ENCODE assay signal across 8 mouse cellular contexts in the genomic region with DNA sequence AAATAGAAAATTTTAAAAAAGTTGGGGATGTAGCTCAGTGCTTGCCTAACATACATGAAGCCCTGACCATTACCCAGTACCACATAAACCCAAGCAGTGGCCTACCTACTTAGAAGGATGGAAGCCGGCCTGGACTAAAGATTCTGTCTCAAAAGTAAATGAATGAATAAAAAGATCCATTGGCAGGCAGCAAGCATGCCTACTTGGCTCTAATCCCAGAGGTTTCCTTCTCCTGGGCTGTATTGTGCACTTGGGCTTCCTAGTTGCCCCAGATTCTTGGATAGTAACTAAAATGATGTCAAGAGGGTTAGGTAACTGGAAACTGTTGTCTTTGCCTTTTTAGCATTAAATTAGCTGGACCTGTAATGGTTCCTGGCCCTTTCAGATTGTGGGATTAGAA. TPM values are rescaled to one million over a fixed set of nuclear protein-coding genes. Genes with fewer than 3 reads are reported as not detected.
DNase-seq lines count a peak whose midpoint lies in the region; ATAC-seq and TF ChIP-seq lines count a peak whose summit lies in the region.

No protein-coding gene starts in this region.

- TF ChIP-seq POLR2A in limb, embryonic 14.5 days (IDR thresholded peaks at IDR 0.05; ENCODE audit: borderline replicate concordance, extremely low read depth, insufficient read depth, insufficient read length), result no peak

- peaks cover 20% of the 10 kb centered on the region for H3K4me1 ChIP-seq in forebrain, embryonic 14.5 days (ENCODE audit: control insufficient read depth, insufficient read depth, low read length)
- peaks cover 19% of the 10 kb centered on the region for H3K4me1 ChIP-seq in limb, embryonic 14.5 days (ENCODE audit: control insufficient read depth, insufficient read depth, low read length)

- H3K9ac ChIP-seq in forebrain, embryonic 14.5 days (ENCODE audit: low read length), result peak overlapping the region; percentile 88
- H3K9ac ChIP-seq in limb, embryonic 14.5 days (ENCODE audit: low read depth, low read length, severe bottlenecking), result peak overlapping the region; percentile 84

- H3K4me3 ChIP-seq in forebrain, embryonic 14.5 days (ENCODE audit: low read depth, low read length), result peak overlapping the region; percentile 92
- H3K4me3 ChIP-seq in limb, embryonic 14.5 days (replicated peaks; ENCODE audit: low read length), result peak overlapping the region; percentile 94

- no peaks in the 10 kb centered on the region for H3K9me3 ChIP-seq in forebrain, embryonic 14.5 days (replicated peaks; ENCODE audit: control insufficient read depth, low read length)
- H3K9me3 ChIP-seq in limb, embryonic 14.5 days (ENCODE audit: control insufficient read depth, low read length), result no peaks in the 10 kb centered on the region

- peak; percentile 73 for DNase-seq in cerebellum, adult 9-10 months
- DNase-seq in cerebellum, postnatal 25 days, result no peak
- DNase-seq in A20 (ENCODE audit: low read depth, low spot score), result peak; percentile 15
- peak; percentile 73 for DNase-seq in forebrain, embryonic 14.5 days (ENCODE audit: low spot score)
- DNase-seq in limb, embryonic 14.5 days (ENCODE audit: low spot score), result peak; percentile 38
- no peak for DNase-seq in urinary bladder, postnatal 25 days (ENCODE audit: low spot score)
- no peak for DNase-seq in cerebellum, adult 11 months
- DNase-seq in embryo, embryonic 11 days, result no peak

- 0% methylated on average over 1 of the region's 1 CpGs for WGBS in forebrain, embryonic 14.5 days
- WGBS in limb, embryonic 14.5 days, result 0% methylated on average over 1 of the region's 1 CpGs

- ATAC-seq in forebrain, embryonic 14.5 days, result no peak
- ATAC-seq in limb, embryonic 14.5 days (ENCODE audit: low FRiP score, low read depth), result no peak

- peaks cover 9% of the 10 kb centered on the region for H3K36me3 ChIP-seq in forebrain, embryonic 14.5 days (ENCODE audit: control insufficient read depth, insufficient read depth, low read length)
- peaks cover 19% of the 10 kb centered on the region for H3K36me3 ChIP-seq in limb, embryonic 14.5 days (ENCODE audit: control insufficient read depth, insufficient read depth, low read length)

- H3K27me3 ChIP-seq in forebrain, embryonic 14.5 days (replicated peaks; ENCODE audit: control insufficient read depth, insufficient read depth, low read length), result no peaks in the 10 kb centered on the region
- no peaks in the 10 kb centered on the region for H3K27me3 ChIP-seq in limb, embryonic 14.5 days (ENCODE audit: control insufficient read depth, insufficient read depth, low read length)

- H3K4me2 ChIP-seq in forebrain, embryonic 14.5 days (ENCODE audit: low read length), result peak overlapping the region; percentile 94
- H3K4me2 ChIP-seq in limb, embryonic 14.5 days (replicated peaks; ENCODE audit: low read depth, low read length, severe bottlenecking), result peak overlapping the region; percentile 93

- peak overlapping the region; percentile 99; the same call in 1 of the 2 replicates for H3K27ac ChIP-seq in forebrain, embryonic 14.5 days (ENCODE audit: low read depth, low read length)
- H3K27ac ChIP-seq in limb, embryonic 14.5 days (replicated peaks; ENCODE audit: low read depth, low read length), result no peak overlapping the region

RNA-seq across cellular contexts. Expression of a gene that starts 1.6 kb away (rescaled TPM):
- 5.2 and 5.9 TPM in 2 replicates for polyA plus RNA-seq in forebrain, embryonic 14.5 days (2014; fragmentation: Nextera tagmentation; extraction: Ambion mirVana)
- polyA plus RNA-seq in limb, embryonic 14.5 days (2012; rRNA removed), result 22.5 and 25.9 TPM in 2 replicates
- 6.4 and 6.8 TPM in 2 replicates for polyA plus RNA-seq in limb, embryonic 14.5 days (2014; fragmentation: Nextera tagmentation; extraction: Ambion mirVana)

RNA-seq across cellular contexts. Expression of a gene that starts 23.4 kb away (rescaled TPM):
- polyA plus RNA-seq in forebrain, embryonic 14.5 days (2014; fragmentation: Nextera tagmentation; extraction: Ambion mirVana), result 3.8 and 5.2 TPM in 2 replicates
- 27.4 and 32.8 TPM in 2 replicates for polyA plus RNA-seq in limb, embryonic 14.5 days (2012; rRNA removed)
- polyA plus RNA-seq in limb, embryonic 14.5 days (2014; fragmentation: Nextera tagmentation; extraction: Ambion mirVana), result 9.9 and 11.6 TPM in 2 replicates

RNA-seq across cellular contexts. Expression of a gene that starts 25.9 kb away (rescaled TPM):
- polyA plus RNA-seq in forebrain, embryonic 14.5 days (2014; fragmentation: Nextera tagmentation; extraction: Ambion mirVana), result 0.22 TPM in 1 of 2 replicates, not detected in the other
- 0.47 TPM in 1 of 2 replicates, not detected in the other for polyA plus RNA-seq in limb, embryonic 14.5 days (2012; rRNA removed)
- polyA plus RNA-seq in limb, embryonic 14.5 days (2014; fragmentation: Nextera tagmentation; extraction: Ambion mirVana), result not detected in 2 replicates

RNA-seq across cellular contexts. Expression of a gene that starts 33.9 kb away (rescaled TPM):
- 15.4 and 15.7 TPM in 2 replicates for polyA plus RNA-seq in forebrain, embryonic 14.5 days (2014; fragmentation: Nextera tagmentation; extraction: Ambion mirVana)
- polyA plus RNA-seq in limb, embryonic 14.5 days (2012; rRNA removed), result 22.4 and 26.2 TPM in 2 replicates
- polyA plus RNA-seq in limb, embryonic 14.5 days (2014; fragmentation: Nextera tagmentation; extraction: Ambion mirVana), result 22.5 and 22.9 TPM in 2 replicates

RNA-seq across cellular contexts. Expression of a gene that starts 41.9 kb away (rescaled TPM):
- polyA plus RNA-seq in forebrain, embryonic 14.5 days (2014; fragmentation: Nextera tagmentation; extraction: Ambion mirVana), result 7.8 and 9.0 TPM in 2 replicates
- 7.3 and 9.4 TPM in 2 replicates for polyA plus RNA-seq in limb, embryonic 14.5 days (2012; rRNA removed)
- 13.1 and 15.1 TPM in 2 replicates for polyA plus RNA-seq in limb, embryonic 14.5 days (2014; fragmentation: Nextera tagmentation; extraction: Ambion mirVana)

Comparison
In these comparisons a context has a peak if more than half of its experiments do, and no peak if none do; other contexts are left out.
1. DNase-seq: peak in cerebellum, adult 9-10 months (single experiment), A20 (single experiment), forebrain, embryonic 14.5 days (single experiment) and limb, embryonic 14.5 days (single experiment); none in cerebellum, postnatal 25 days (0 of 2), urinary bladder, postnatal 25 days (single experiment), cerebellum, adult 11 months (single experiment) and embryo, embryonic 11 days (single experiment).